Mouse (Mus musculus): ENCODE measurements at regions not wholly inside any gene's neighbourhood (a gene's known extent, or its start where the extent isn't known, plus 50 kb on each side); places are given as distances from the start of the nearest gene placed in this dataset.

DNA sequence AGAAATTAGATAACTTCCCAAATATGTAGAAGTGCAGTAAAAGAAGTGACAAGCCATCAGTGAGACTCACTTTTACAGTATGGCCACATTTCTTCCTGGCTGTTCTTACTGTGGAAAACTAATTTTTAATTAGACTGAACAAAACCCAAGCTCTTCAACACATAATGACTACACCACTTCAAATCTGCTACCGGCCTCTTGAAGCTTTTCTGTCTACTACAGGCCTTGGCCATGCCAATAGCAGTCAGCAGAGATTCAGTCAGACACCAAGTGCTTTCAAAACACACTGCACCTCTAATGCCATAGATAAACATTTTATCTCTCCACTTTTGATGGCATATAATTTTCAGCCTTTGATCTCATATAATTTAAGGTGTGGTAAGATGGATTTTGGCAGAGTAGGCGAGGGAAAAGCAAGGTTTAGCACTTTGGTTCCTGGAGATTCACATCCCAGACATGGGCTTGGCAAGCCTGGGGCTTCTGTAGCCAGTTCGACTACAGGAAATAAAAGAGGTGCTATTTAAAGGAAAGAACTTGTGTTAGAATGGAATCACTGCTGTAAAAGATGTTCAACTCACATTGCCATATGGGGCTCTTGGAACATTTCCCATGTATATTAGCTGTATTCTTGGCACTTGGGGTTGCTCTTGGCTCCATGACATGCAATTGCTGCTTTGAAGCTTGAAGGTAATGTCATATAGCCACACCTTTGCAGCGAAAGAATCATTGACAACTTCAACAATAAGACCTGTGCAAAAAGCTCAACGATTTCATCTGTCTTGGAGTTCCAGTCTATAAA lies 941.9 kb downstream of the Efnb2 start:
- no peak for DNase-seq

- DNase-seq: no peak
Observed at GRCm38 (mm10) chr8:7710764-7711163, 950.3 kb downstream of the Efnb2 start.

DNA sequence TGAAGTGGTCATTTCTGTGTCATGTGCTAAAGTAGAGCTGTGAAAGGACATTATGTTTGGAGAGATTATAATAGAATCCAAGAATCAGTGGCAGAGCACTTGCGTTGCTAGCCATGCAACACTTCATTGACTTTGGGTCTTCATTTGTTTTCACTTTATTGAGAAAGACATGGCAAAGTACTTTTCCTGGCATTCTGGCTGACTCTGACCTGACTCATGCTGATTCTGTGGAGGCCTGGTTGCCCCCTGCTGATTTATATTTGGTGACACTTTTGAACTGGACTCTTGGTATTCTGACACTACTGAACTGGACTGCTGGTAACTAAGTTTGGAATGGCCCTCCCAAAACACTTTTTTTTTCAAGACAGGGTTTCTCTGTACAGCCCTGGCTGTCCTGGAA lies 951.6 kb downstream of the Efnb2 start:
- no peak for DNase-seq

GRCm38 (mm10) chr8:7691355-7691996 lies 969.6 kb downstream of the Efnb2 start:
- DNase-seq: no peak

- DNase-seq: no peak
Observed at GRCm38 (mm10) chr8:7653804-7654203, 1007.2 kb downstream of the Efnb2 start.
